In genomic region chr17:34495156-34495555, GRCm38 (mm10) we compare ENCODE assay signal across 20 mouse cellular contexts. TPM values are rescaled to one million over a fixed set of nuclear protein-coding genes. Genes with fewer than 3 reads are reported as not detected.
"Had no signal": no experiment of that assay in that cellular context is flagged by ENCODE, and none has a peak within 500 bp of the region (broad histone marks: within the 10 kb centered on the region; RNA-seq: fewer than 3 reads in every experiment).

No protein-coding gene starts in this region.

RNA-seq across cellular contexts. Expression of gene Btnl4, which starts 18.0 kb away (rescaled TPM):
- polyA plus RNA-seq: heart, embryonic 11.5 days; heart, embryonic 12.5 days; heart, embryonic 13.5 days; heart, embryonic 14.5 days; heart, embryonic 15.5 days; heart, postnatal 0 days; hindbrain, embryonic 10.5 days; hindbrain, embryonic 11.5 days; hindbrain, embryonic 12.5 days; hindbrain, embryonic 13.5 days; hindbrain, embryonic 14.5 days; hindbrain, embryonic 15.5 days; hindbrain, embryonic 16.5 days; hindbrain, postnatal 0 days; inflammation-experienced regulatory T-cells, adult 6 months; kidney, adult 2 months; kidney, embryonic 14.5 days; kidney, embryonic 15.5 days; kidney, embryonic 16.5 days; kidney, postnatal 0 days had no signal

RNA-seq across cellular contexts. Expression of gene Btnl6, which starts 22.0 kb away (rescaled TPM):
- polyA plus RNA-seq: heart, embryonic 11.5 days; heart, embryonic 12.5 days; heart, embryonic 13.5 days; heart, embryonic 14.5 days; heart, embryonic 15.5 days; heart, postnatal 0 days; hindbrain, embryonic 10.5 days; hindbrain, embryonic 11.5 days; hindbrain, embryonic 12.5 days; hindbrain, embryonic 13.5 days; hindbrain, embryonic 14.5 days; hindbrain, embryonic 15.5 days; hindbrain, embryonic 16.5 days; inflammation-experienced regulatory T-cells, adult 6 months; kidney, adult 2 months; kidney, embryonic 14.5 days; kidney, embryonic 15.5 days; kidney, embryonic 16.5 days; kidney, postnatal 0 days had no signal
